In the genomic region with DNA sequence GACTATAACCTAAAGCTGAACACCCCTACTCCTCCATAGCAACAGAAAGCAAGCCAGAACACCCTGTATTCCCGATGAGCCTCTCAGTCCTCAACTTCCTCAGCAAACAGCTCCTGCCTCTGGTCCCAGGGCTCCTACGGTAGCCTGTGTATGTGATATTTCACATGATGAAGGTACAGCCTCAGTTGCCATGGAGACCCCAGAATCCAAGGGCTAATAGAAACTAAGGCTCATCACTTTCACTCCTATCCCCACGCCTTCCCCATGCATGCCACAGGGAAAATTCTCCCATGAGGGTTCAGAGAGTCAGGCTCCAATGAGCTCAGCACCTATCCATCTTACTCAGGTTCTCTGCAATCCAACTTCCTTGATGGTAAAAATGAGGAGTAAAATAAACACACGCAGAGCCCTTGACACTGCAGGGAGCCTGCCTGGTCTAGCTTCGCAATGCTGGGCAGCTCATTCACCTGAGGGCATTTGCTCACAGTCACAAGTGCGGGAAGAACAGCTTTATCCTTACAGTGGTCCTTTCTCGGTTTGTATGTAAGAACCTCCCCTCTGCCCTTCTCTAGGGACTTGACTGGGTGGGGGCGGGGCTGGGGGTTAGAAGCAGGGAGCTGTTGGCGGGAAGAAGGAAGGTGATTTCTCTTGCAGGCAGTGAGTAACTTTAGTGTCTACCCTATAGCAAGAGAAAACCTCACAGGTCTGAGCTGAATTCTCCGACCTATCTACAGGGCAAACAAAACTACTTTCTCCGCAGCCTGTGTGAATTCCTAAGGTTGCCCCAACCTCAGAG, we compare ENCODE assay signal across 15 mouse cellular contexts. TPM values are rescaled to one million over a fixed set of nuclear protein-coding genes. Genes with fewer than 3 reads are reported as not detected.
A peak's percentile ranks its signal among the peaks of the same experiment; 100 is the strongest.
DNase-seq lines count a peak whose midpoint lies in the region; ATAC-seq and TF ChIP-seq lines count a peak whose summit lies in the region.
"Had no signal": no experiment of that assay in that cellular context is flagged by ENCODE, and none has a peak within 500 bp of the region (broad histone marks: within the 10 kb centered on the region; RNA-seq: fewer than 3 reads in every experiment).

No protein-coding gene starts in this region.

- ATAC-seq in forebrain, embryonic 11.5 days (replicated peaks; ENCODE audit: low FRiP score) = no peak
- ATAC-seq in embryonic facial prominence, embryonic 12.5 days (ENCODE audit: insufficient number of reproducible peaks, insufficient read depth, low FRiP score, low TSS enrichment) = no peak
- ATAC-seq in limb, embryonic 14.5 days (ENCODE audit: low FRiP score, low read depth) = no peak
- ATAC-seq: activated CD4-positive, CD25-positive, alpha-beta regulatory T cell, adult 4 months had no signal

- no peak overlapping the region for H3K4me2 ChIP-seq in forebrain, embryonic 11.5 days (ENCODE audit: low read depth, low read length, severe bottlenecking)
- 0 out of 2 replicates have a peak overlapping the region, but pooled peaks have one; percentile 2 for H3K4me2 ChIP-seq in embryonic facial prominence, embryonic 12.5 days (replicated peaks)
- no peak overlapping the region for H3K4me2 ChIP-seq in limb, embryonic 14.5 days (replicated peaks; ENCODE audit: low read depth, low read length, severe bottlenecking)
- H3K4me2 ChIP-seq: limb, embryonic 15.5 days; lung, embryonic 14.5 days had no signal

- no peaks in the 10 kb centered on the region for H3K36me3 ChIP-seq in forebrain, embryonic 10.5 days (replicated peaks)
- H3K36me3 ChIP-seq in forebrain, embryonic 11.5 days (ENCODE audit: control insufficient read depth, insufficient read depth, low read length) = no peaks in the 10 kb centered on the region
- H3K36me3 ChIP-seq in E14TG2a.4 (ENCODE audit: insufficient read depth, low read length) = no peaks in the 10 kb centered on the region
- no peaks in the 10 kb centered on the region for H3K36me3 ChIP-seq in embryonic facial prominence, embryonic 12.5 days
- H3K36me3 ChIP-seq in limb, embryonic 14.5 days (ENCODE audit: control insufficient read depth, insufficient read depth, low read length) = no peaks in the 10 kb centered on the region
- H3K36me3 ChIP-seq: limb, embryonic 15.5 days had no signal

- no peak for DNase-seq in forebrain, embryonic 10.5 days (ENCODE audit: extremely low spot score, low spot score)
- DNase-seq in forebrain, embryonic 11.5 days (ENCODE audit: low spot score) = no peak
- no peak for DNase-seq in limb, embryonic 14.5 days (ENCODE audit: low spot score)
- no peak for DNase-seq in cerebellum, postnatal 4 days (ENCODE audit: low spot score in 2 of 2)
- DNase-seq in liver = no peak
- no peak for DNase-seq in cerebellum, adult 9-10 months
- DNase-seq: cerebellum, adult 2 months; kidney, adult 18-20 months; lung, embryonic 14.5 days; right cerebral cortex, postnatal 25 days; thymus, postnatal 36 days had no signal

- no peak overlapping the region for H3K9ac ChIP-seq in forebrain, embryonic 11.5 days (ENCODE audit: low read length)
- H3K9ac ChIP-seq in embryonic facial prominence, embryonic 12.5 days = no peak overlapping the region
- no peak overlapping the region for H3K9ac ChIP-seq in limb, embryonic 14.5 days (ENCODE audit: low read depth, low read length, severe bottlenecking)
- H3K9ac ChIP-seq: limb, embryonic 15.5 days; lung, embryonic 14.5 days had no signal

- H3K27ac ChIP-seq in forebrain, embryonic 10.5 days = peak overlapping the region; percentile 68
- no peak overlapping the region for H3K27ac ChIP-seq in forebrain, embryonic 11.5 days (ENCODE audit: low read depth, low read length)
- H3K27ac ChIP-seq in embryonic facial prominence, embryonic 12.5 days = no peak overlapping the region
- 0 out of 2 replicates have a peak overlapping the region, but pooled peaks have one; percentile 19 for H3K27ac ChIP-seq in limb, embryonic 14.5 days (replicated peaks; ENCODE audit: low read depth, low read length)
- H3K27ac ChIP-seq: limb, embryonic 15.5 days had no signal

- no peak overlapping the region for H3K4me3 ChIP-seq in forebrain, embryonic 10.5 days
- no peak overlapping the region for H3K4me3 ChIP-seq in forebrain, embryonic 11.5 days (ENCODE audit: low read depth, low read length)
- H3K4me3 ChIP-seq in E14TG2a.4 (replicated peaks; ENCODE audit: low read length) = peak overlapping the region; percentile 53
- no peak overlapping the region for H3K4me3 ChIP-seq in embryonic facial prominence, embryonic 12.5 days
- no peak overlapping the region for H3K4me3 ChIP-seq in limb, embryonic 14.5 days (replicated peaks; ENCODE audit: low read length)
- H3K4me3 ChIP-seq: limb, embryonic 15.5 days had no signal

- no peak for TF ChIP-seq POLR2A in limb, embryonic 14.5 days (IDR thresholded peaks at IDR 0.05; ENCODE audit: borderline replicate concordance, extremely low read depth, insufficient read depth, insufficient read length)

- H3K4me1 ChIP-seq in forebrain, embryonic 10.5 days = peaks cover 34% of the 10 kb centered on the region
- H3K4me1 ChIP-seq in forebrain, embryonic 11.5 days (replicated peaks; ENCODE audit: control insufficient read depth, insufficient read depth, low read length) = peaks cover 5% of the 10 kb centered on the region; the same call in 1 of the 2 replicates
- H3K4me1 ChIP-seq in E14TG2a.4 (replicated peaks; ENCODE audit: low read depth, low read length) = peaks cover 79% of the 10 kb centered on the region
- peaks cover 21% of the 10 kb centered on the region for H3K4me1 ChIP-seq in embryonic facial prominence, embryonic 12.5 days
- peaks cover 11% of the 10 kb centered on the region for H3K4me1 ChIP-seq in limb, embryonic 14.5 days (ENCODE audit: control insufficient read depth, insufficient read depth, low read length)

- no peaks in the 10 kb centered on the region for H3K9me3 ChIP-seq in forebrain, embryonic 10.5 days
- no peaks in the 10 kb centered on the region for H3K9me3 ChIP-seq in forebrain, embryonic 11.5 days (ENCODE audit: control insufficient read depth, low read length)
- no peaks in the 10 kb centered on the region for H3K9me3 ChIP-seq in E14TG2a.4 (ENCODE audit: low read length)
- no peaks in the 10 kb centered on the region for H3K9me3 ChIP-seq in embryonic facial prominence, embryonic 12.5 days
- no peaks in the 10 kb centered on the region for H3K9me3 ChIP-seq in limb, embryonic 14.5 days (ENCODE audit: control insufficient read depth, low read length)
- H3K9me3 ChIP-seq: limb, embryonic 15.5 days had no signal

- TF ChIP-seq CTCF in E14TG2a.4 (conservative IDR thresholded peaks at IDR 0.05; ENCODE audit: low read length) = no peak

- WGBS in forebrain, embryonic 10.5 days = 55% methylated on average over 11 of the region's 11 CpGs
- WGBS in forebrain, embryonic 11.5 days = 53% methylated on average over 11 of the region's 11 CpGs
- WGBS in embryonic facial prominence, embryonic 12.5 days = 39% methylated on average over 11 of the region's 11 CpGs
- 42% methylated on average over 11 of the region's 11 CpGs for WGBS in limb, embryonic 14.5 days

- peaks cover 12% of the 10 kb centered on the region for H3K27me3 ChIP-seq in forebrain, embryonic 10.5 days (ENCODE audit: poor library complexity, severe bottlenecking)
- H3K27me3 ChIP-seq in forebrain, embryonic 11.5 days (ENCODE audit: control insufficient read depth, insufficient read depth, low read length) = no peaks in the 10 kb centered on the region
- H3K27me3 ChIP-seq in E14TG2a.4 (ENCODE audit: insufficient read depth, low read length) = no peaks in the 10 kb centered on the region
- no peaks in the 10 kb centered on the region for H3K27me3 ChIP-seq in embryonic facial prominence, embryonic 12.5 days
- H3K27me3 ChIP-seq in limb, embryonic 14.5 days (ENCODE audit: control insufficient read depth, insufficient read depth, low read length) = no peaks in the 10 kb centered on the region
- H3K27me3 ChIP-seq: limb, embryonic 15.5 days had no signal

RNA-seq across cellular contexts. Expression of a gene that starts 15.2 kb away (rescaled TPM):
- polyA plus RNA-seq in forebrain, embryonic 10.5 days (2016; fragmentation: Nextera tagmentation; extraction: Ambion mirVana) = 16.8 and 24.4 TPM in 2 replicates
- polyA plus RNA-seq in forebrain, embryonic 11.5 days (2014; fragmentation: Nextera tagmentation; extraction: Ambion mirVana) = 42.1 and 47.7 TPM in 2 replicates
- 24.6 and 24.8 TPM in 2 replicates for polyA plus RNA-seq in embryonic facial prominence, embryonic 12.5 days (2016; fragmentation: Nextera tagmentation; extraction: Ambion mirVana)
- polyA plus RNA-seq in limb, embryonic 14.5 days (2012; rRNA removed) = 29.4 and 40.8 TPM in 2 replicates
- polyA plus RNA-seq in limb, embryonic 14.5 days (2014; fragmentation: Nextera tagmentation; extraction: Ambion mirVana) = 69.9 and 76.8 TPM in 2 replicates
- polyA plus RNA-seq: activated CD4-positive, CD25-positive, alpha-beta regulatory T cell, adult 4 months; lung, embryonic 14.5 days had no signal

RNA-seq across cellular contexts. Expression of a gene that starts 24.3 kb away (rescaled TPM):
- 91.3 and 91.7 TPM in 2 replicates for polyA plus RNA-seq in forebrain, embryonic 10.5 days (2016; fragmentation: Nextera tagmentation; extraction: Ambion mirVana)
- 109 and 110 TPM in 2 replicates for polyA plus RNA-seq in forebrain, embryonic 11.5 days (2014; fragmentation: Nextera tagmentation; extraction: Ambion mirVana)
- 89.2 and 90.2 TPM in 2 replicates for polyA plus RNA-seq in embryonic facial prominence, embryonic 12.5 days (2016; fragmentation: Nextera tagmentation; extraction: Ambion mirVana)
- polyA plus RNA-seq in limb, embryonic 14.5 days (2012; rRNA removed) = 30.5 and 40.5 TPM in 2 replicates
- 77.3 and 77.7 TPM in 2 replicates for polyA plus RNA-seq in limb, embryonic 14.5 days (2014; fragmentation: Nextera tagmentation; extraction: Ambion mirVana)

Comparison
In these comparisons a context has a peak if more than half of its experiments do, and no peak if none do; other contexts are left out.
1. H3K27ac ChIP-seq: peak in forebrain, embryonic 10.5 days (single experiment) and limb, embryonic 14.5 days (single experiment); none in forebrain, embryonic 11.5 days (single experiment) and embryonic facial prominence, embryonic 12.5 days (single experiment).